Mouse (Mus musculus) forebrain, embryonic 15.5 days (tissue): Measurements from ENCODE around the gene Hgd. TPM values are rescaled to one million over a fixed set of nuclear protein-coding genes. Genes with fewer than 3 reads are reported as not detected.
"Not testable (repeated sequence)": the region's sequence is repeated elsewhere in the genome, so short reads cannot be mapped to it uniquely, and the experiment has no call there.

Source experiments
- ATAC-seq: fragments of 200-750 bp; cut with Nextera tagmentation; replicated peaks from 2 replicates; pipeline ENCODE4 v1.8.0; 2017; ENCODE audit warnings: mild to moderate bottlenecking, moderate TSS enrichment, moderate library complexity
- H3K27ac ChIP-seq: fragments of 300-500 bp; sonication (generic); replicated peaks from 2 replicates; pipeline ENCODE4 v1.5.1; 2015; ENCODE audit warnings: mild to moderate bottlenecking, inconsistent platforms
- H3K27me3 ChIP-seq: fragments of 300-500 bp; sonication (generic); 2 replicates; pipeline ENCODE4 v1.6.1; 2015; ENCODE audit warnings: inconsistent platforms
- H3K36me3 ChIP-seq: fragments of 300-500 bp; sonication (generic); 2 replicates; pipeline ENCODE4 v1.6.1; 2015; ENCODE audit warnings: mild to moderate bottlenecking, inconsistent platforms
- H3K4me1 ChIP-seq: fragments of 300-500 bp; sonication (generic); 2 replicates; pipeline ENCODE4 v1.6.1; 2015; ENCODE audit warnings: inconsistent platforms
- H3K4me2 ChIP-seq: fragments of 300-500 bp; sonication (generic); replicated peaks from 2 replicates; pipeline ENCODE4 v1.6.1; 2015; ENCODE audit warnings: mild to moderate bottlenecking, inconsistent platforms
- H3K4me3 ChIP-seq: fragments of 300-500 bp; sonication (generic); 2 replicates; pipeline ENCODE4 v1.5.1; 2015; ENCODE audit warnings: mild to moderate bottlenecking, inconsistent platforms
- H3K9ac ChIP-seq: fragments of 300-500 bp; sonication (generic); replicated peaks from 2 replicates; pipeline ENCODE4 v1.6.1; 2015; ENCODE audit warnings: mild to moderate bottlenecking, inconsistent platforms
- H3K9me3 ChIP-seq: fragments of 300-500 bp; sonication (generic); 2 replicates; pipeline ENCODE4 v1.6.1; 2016; ENCODE audit warnings: inconsistent platforms
- WGBS: fragments of 180-500 bp; shearing (Covaris S2); methylation state at CpG from one replicate; pipeline ENCODE4 v1.1.7; 2015; ENCODE audit warnings: mixed read lengths; 5-methylcytosine and 5-hydroxymethylcytosine counted together
- polyA plus RNA-seq: library from polyadenylated mRNA; unstranded; fragments of >200 nt; fragmentation: Nextera tagmentation; extraction: Ambion mirVana; gene quantifications from 2 replicates; pipeline ENCODE4 v1.2.1, GENCODE M21; 2015

The Hgd gene
- polyA plus RNA-seq, 1 experiment from 2014 or later: 0.24 TPM

DNA sequence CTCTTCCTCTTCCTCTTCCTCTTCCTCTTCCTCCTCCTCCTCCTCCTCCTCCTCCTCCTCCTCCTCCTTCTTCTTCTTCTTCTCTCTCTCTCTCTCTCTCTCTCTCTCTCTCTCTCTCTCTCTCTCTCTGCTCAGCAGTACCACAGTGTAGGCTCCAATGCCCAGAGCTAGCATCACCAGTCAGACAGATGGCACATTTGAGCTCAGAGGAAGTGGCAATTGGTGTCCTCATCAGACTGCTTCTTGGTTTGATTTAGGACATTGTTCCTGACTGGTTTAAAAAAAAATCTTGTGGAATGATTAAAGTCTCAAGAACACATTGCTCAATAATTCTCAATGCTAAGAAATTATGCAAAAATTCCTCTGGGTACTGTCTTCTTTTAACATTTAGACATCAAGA is 60.6 kb downstream of the Hgd start:
- not testable (repeated sequence) for H3K4me3 ChIP-seq

DNA sequence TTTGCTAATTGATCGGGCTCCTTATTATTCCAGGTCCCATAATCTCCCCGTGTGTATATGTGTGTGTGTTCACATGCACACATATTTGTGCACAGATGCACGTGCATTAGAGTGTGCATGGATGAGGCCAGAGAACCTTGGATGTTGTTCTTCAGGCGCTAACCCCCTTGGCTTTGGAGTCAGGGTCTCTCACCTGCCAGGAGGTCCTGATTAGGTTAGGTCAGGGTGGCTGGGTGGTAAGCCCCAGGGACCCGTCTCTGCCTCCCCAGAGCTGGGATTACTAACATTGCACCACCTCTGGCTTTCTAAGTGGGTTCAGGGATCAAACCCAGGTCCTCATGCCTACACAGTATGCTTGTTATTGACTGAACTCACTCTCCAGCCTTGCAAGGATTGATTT is 64.5 kb downstream of the Hgd start:
- Histone ChIP-seq H3K36me3 (peaks cover 28% of the 10 kb centered on the region), H3K9ac (no peak overlapping the region), H3K4me3 (no peak overlapping the region), H3K9me3 (no peaks in the 10 kb centered on the region), H3K27ac (no peak overlapping the region), H3K27me3 (no peaks in the 10 kb centered on the region), H3K4me1 (no peaks in the 10 kb centered on the region), H3K4me2 (no peak overlapping the region)
- WGBS: 94% methylated on average over 5 of the region's 5 CpGs
- ATAC-seq: no peak

More for the DNA sequence above, 60.6 kb downstream of the Hgd start:
- ATAC-seq, H3K9ac ChIP-seq, H3K27me3 ChIP-seq, H3K4me1 ChIP-seq, H3K9me3 ChIP-seq, H3K4me2 ChIP-seq, H3K36me3 ChIP-seq, H3K27ac ChIP-seq: not testable (repeated sequence)

DNA sequence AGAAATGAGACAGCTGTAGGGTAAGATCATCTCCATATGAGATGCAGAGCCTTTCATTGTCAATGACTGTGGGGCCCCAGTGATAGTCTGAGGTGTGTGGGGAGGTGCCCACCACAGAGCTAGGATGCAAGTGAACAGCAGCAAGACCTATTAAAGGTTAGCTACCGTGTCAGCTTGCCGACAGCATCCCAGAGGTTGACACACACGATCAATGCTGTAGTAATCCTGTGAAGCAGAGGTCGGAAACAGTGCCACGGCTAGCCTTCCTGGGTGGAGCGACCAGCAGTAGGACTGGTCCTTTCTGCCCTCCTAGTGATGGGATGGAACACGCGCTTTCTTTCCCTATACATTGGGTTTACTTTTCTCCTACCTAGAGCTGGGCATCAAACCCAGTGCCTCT is 65.3 kb downstream of the Hgd start:
- no peak for ATAC-seq
- Histone ChIP-seq H3K4me1 (no peaks in the 10 kb centered on the region), H3K27ac (no peak overlapping the region), H3K9me3 (no peaks in the 10 kb centered on the region), H3K4me3 (no peak overlapping the region), H3K4me2 (no peak overlapping the region), H3K9ac (no peak overlapping the region), H3K27me3 (no peaks in the 10 kb centered on the region), H3K36me3 (peaks cover 28% of the 10 kb centered on the region)
- 92% methylated on average over 8 of the region's 8 CpGs for WGBS

DNA sequence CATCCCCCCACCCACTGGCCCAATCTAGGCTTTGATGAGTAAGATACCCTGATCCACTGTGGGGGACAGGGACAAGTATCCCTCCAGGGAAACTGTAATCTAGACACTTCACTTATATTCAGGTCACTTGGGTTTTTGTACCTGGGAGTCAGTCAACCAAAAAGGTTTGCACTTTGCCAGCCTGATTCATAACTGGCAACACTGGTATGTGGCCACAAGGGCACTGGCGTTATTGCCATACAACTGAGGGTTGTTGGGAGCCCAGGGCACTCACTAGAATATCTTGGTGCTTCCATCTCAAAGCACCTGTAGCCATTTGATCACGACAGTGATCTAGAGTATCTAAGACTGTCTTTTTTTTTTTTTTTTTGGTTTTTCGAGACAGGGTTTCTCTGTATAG is 65.8 kb downstream of the Hgd start:
- no peaks in the 10 kb centered on the region for H3K9me3 ChIP-seq
- H3K36me3 ChIP-seq: peaks cover 28% of the 10 kb centered on the region
- H3K27me3 ChIP-seq: no peaks in the 10 kb centered on the region

DNA sequence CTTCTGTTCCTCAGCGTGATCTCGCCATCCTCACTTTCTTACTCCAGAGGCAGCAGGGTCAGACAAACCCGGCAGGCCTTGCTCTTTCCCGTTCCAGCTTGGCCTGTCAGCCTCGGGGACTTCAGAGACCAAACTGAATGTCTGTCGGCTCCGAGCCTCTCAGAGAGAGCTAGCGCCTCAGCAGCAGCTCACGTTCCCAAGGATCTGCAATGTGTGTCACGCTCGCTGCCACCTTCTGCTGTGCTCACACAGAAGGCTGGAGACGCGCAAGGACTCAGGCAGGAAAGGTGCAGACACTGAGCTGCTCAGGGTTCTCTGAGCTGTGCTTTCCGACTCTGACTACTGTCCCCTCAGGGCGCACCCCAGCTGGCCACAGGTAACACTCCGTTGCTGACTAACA is 67.1 kb downstream of the Hgd start:
- WGBS: 92% methylated on average over 16 of the region's 16 CpGs
- ATAC-seq: no peak
- Histone ChIP-seq H3K9me3 (no peaks in the 10 kb centered on the region), H3K36me3 (peaks cover 28% of the 10 kb centered on the region), H3K4me3 (no peak overlapping the region), H3K4me2 (no peak overlapping the region), H3K27me3 (no peaks in the 10 kb centered on the region), H3K9ac (no peak overlapping the region), H3K27ac (no peak overlapping the region), H3K4me1 (peaks cover under 1% of the 10 kb centered on the region)

More for the DNA sequence above, 65.8 kb downstream of the Hgd start:
- no peak overlapping the region for H3K4me3 ChIP-seq
- WGBS: 93% methylated on average over 3 of the region's 3 CpGs
- H3K27ac ChIP-seq: no peak overlapping the region
- H3K4me2 ChIP-seq: no peak overlapping the region
- H3K9ac ChIP-seq: no peak overlapping the region
- no peaks in the 10 kb centered on the region for H3K4me1 ChIP-seq
- no peak for ATAC-seq

DNA sequence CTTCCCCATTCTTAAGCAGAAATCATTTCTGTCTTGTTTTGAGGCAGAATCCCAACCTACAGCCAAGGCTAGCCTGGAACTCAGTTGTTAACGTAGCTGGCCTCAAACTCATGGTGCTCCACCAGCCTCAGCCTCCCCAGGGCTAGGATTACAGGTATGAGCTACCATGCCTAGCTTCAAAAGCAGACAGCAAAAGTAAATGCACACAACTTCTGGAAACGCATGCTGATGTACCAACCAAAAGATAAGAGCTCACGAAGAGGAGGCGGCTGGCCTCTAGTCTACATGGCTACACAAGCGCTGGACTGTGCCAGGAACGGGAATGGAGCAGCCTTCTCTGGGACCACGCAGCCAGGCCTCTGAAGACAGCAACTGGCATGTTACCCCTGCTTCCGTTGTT is 68.0 kb downstream of the Hgd start:
- no peak for ATAC-seq
- Histone ChIP-seq H3K4me1 (peaks cover 9% of the 10 kb centered on the region), H3K27ac (no peak overlapping the region), H3K4me3 (no peak overlapping the region), H3K4me2 (no peak overlapping the region), H3K9me3 (no peaks in the 10 kb centered on the region), H3K27me3 (no peaks in the 10 kb centered on the region), H3K9ac (no peak overlapping the region), H3K36me3 (peaks cover 28% of the 10 kb centered on the region)
- 94% methylated on average over 8 of the region's 8 CpGs for WGBS

DNA sequence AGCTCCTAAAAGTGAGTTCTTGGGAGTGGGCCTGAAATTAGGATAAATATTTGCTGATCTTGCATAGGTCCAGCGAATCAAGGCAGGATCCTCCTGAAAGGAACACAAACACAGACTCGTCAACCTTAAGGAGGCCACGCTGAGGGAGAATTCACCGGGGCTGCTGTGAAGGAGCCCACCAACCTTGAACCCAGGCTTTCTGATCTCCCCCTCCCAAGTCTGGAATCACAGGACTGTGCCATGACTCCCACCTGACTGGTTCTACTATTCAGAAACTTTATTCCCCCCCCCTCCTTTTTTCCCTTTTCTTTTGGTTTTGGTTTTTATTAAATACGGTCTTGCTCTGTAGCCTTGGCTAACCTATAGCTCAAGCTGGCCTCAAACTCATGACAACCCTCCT is 69.1 kb downstream of the Hgd start:
- Histone ChIP-seq H3K4me3 (no peak overlapping the region), H3K36me3 (peaks cover 28% of the 10 kb centered on the region), H3K4me1 (peaks cover 15% of the 10 kb centered on the region), H3K27me3 (no peaks in the 10 kb centered on the region), H3K9me3 (no peaks in the 10 kb centered on the region), H3K9ac (no peak overlapping the region), H3K4me2 (no peak overlapping the region), H3K27ac (no peak overlapping the region)
- ATAC-seq: no peak
- 83% methylated on average over 5 of the region's 5 CpGs for WGBS

DNA sequence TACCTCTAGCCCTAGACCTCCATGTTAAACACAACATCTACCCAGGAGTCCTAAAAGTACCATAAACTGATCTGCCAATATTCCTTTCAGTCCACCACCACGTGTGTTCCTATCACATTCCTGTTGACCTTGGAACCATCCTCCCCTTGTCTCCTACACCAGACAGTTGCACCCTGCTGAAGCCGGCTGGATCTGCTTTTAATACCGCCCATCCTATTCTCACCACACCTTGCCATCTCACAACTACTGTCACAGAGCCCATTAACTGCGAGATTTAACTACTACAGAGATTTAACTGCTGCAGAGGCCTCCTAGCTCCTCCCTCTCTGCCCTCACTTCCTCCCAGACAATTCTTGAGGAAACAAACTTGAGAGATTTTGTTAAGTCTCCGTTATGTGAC is 71.5 kb downstream of the Hgd start:
- Histone ChIP-seq H3K27ac (no peak overlapping the region), H3K4me1 (peaks cover 18% of the 10 kb centered on the region), H3K4me2 (no peak overlapping the region), H3K4me3 (no peak overlapping the region), H3K9ac (no peak overlapping the region), H3K27me3 (no peaks in the 10 kb centered on the region), H3K9me3 (no peaks in the 10 kb centered on the region), H3K36me3 (peaks cover 18% of the 10 kb centered on the region)
- ATAC-seq: no peak
- WGBS: 92% methylated on average over 5 of the region's 5 CpGs

DNA sequence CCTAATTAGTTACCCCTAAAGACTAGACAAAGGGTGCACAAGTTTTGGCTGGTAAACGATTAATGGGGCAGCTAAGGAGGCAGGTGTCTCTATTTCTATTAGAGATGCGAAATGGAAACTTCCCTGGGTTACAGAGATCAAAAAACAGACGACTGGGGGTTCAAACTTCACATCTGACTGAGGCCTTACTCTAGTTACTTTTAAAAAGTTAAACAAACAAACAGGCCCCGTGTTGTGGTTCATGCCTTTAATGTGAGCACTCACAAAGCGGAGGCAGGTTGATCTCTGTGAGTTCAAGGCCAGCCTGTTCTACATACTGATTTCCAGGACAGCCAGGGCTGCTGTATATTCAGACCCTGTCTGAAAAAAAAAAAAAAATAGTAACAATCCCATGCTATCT is 72.7 kb downstream of the Hgd start:
- Histone ChIP-seq H3K4me1 (peaks cover 18% of the 10 kb centered on the region), H3K4me2 (peak overlapping the region; percentile 66; the same call in 1 of the 2 replicates), H3K9ac (no peak overlapping the region), H3K4me3 (peak overlapping the region; percentile 90; the same call in 1 of the 2 replicates), H3K27me3 (no peaks in the 10 kb centered on the region), H3K9me3 (no peaks in the 10 kb centered on the region), H3K27ac (no peak overlapping the region), H3K36me3 (peaks cover 7% of the 10 kb centered on the region; the same call in 1 of the 2 replicates)
- no peak for ATAC-seq
- WGBS: 76% methylated on average over 5 of the region's 5 CpGs

DNA sequence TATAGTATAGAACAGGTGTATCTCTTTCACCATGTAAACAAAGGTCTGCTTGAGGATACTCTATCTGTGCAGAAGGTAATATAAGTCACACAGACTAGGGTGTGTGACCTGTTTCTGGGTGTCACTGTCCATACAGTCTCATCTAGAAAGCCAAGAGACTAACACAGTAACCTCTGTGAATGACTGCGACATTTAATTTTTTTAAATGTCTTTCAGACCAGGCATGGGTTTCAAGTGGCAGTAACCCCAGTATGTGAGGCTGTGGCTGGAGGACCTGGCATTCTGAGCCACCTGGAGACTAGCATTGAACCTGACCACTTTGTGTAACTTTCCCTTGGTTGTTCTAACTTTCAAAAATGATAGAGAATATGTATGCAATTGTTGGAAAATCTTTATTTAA is 73.1 kb downstream of the Hgd start:
- Histone ChIP-seq H3K4me3 (peak overlapping the region; percentile 90), H3K9ac (0 out of 2 replicates have a peak overlapping the region, but pooled peaks have one; percentile 12), H3K27me3 (no peaks in the 10 kb centered on the region), H3K4me2 (peak overlapping the region; percentile 66), H3K9me3 (no peaks in the 10 kb centered on the region), H3K4me1 (peaks cover 18% of the 10 kb centered on the region), H3K36me3 (peaks cover 3% of the 10 kb centered on the region; the same call in 1 of the 2 replicates), H3K27ac (no peak overlapping the region)
- WGBS: 90% methylated on average over 1 of the region's 1 CpGs
- ATAC-seq: no peak

DNA sequence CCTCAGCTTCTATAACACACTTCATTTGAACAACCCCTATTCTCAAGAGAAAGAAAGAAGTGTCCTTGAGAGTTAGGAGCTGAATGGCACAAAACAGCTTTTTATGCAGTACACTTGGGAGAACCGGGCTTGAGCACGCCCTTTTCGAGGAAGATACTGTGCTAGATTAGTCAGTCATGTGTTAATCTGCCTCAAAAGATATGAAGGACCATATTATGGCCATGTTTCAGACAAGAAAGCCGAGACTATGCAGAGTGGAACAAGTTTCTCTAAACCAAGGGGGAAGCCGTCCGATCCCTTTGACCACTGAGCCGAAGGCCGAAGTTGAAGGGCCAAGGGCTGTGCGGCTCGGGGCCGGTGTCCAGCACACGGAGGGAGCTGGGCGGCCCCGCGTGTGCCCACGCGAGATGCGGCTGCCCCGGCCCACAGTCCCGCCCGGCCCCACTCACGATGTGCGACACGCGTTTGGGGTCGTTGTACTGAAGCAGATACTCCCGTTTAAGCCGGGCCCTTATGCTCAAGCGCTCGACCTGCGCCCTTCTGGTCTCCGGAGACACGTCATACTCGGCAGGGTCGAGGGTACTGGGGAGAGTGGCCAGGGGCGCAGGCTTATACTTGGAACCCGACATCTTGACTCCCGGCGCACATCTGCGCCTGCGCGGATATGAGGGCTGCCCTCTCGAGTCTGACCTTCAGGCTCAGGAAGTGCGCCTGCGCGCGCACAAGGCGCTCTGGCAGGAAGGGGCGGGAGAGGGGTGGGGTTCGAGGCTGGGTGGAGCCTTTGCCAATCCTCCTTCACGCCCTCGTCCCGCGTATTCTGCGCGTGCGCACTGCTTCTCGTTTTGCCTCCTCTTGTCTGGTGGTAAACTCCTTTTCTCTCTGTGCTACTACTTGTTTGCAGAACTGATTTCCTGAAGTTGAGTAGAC is 74.0 kb downstream of the Hgd start, which contains the start of gene Ndufb4:
TSS of gene Ndufb4 (minus strand) at position 723 of the 927 bp plus-strand sequence.
- Histone ChIP-seq H3K4me2 (peak within 1 kb of the TSS; percentile 66), H3K9me3 (no peaks in the 10 kb centered on the region), H3K27ac (peak within 1 kb of the TSS; percentile 80), H3K36me3 (no peaks in the 10 kb centered on the region), H3K27me3 (no peaks in the 10 kb centered on the region), H3K9ac (peak within 1 kb of the TSS; percentile 89), H3K4me3 (peak within 1 kb of the TSS; percentile 90), H3K4me1 (peaks cover 18% of the 10 kb centered on the region)
- ATAC-seq: peak; percentile 95
- under 1% methylated on average over 58 of the region's 58 CpGs for WGBS

DNA sequence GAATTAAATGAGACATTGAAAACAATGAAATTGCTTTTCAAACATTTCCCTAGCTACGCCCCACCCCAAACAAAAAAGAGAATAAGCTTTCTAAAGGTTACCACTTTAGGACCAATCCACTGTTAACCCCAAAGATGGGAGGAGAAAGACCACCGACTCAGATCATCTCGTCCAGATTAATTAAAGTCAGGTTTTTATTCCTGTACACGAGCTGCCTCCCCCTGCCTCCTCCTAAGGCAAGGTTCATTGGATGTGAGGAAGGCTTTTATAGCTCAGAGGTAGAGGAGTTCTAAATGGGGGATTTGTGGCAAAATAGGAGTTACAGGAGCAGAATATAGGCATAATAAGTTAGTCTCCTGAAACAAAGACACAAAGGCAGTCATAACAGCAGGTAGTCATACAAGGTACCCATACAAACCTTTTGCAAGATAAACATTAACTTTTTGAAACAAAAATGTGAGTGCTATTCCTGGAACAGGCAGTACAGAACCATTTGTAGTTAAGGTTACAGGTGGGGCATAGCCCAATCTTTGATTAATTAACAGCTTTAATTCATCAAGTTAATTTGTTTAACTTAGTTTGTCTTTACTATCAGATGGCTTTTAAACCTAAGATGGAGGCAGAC is 75.0 kb downstream of the Hgd start:
- Histone ChIP-seq H3K4me2 (peak overlapping the region; percentile 45), H3K4me3 (no peak overlapping the region), H3K4me1 (peaks cover 18% of the 10 kb centered on the region), H3K36me3 (no peaks in the 10 kb centered on the region), H3K27me3 (no peaks in the 10 kb centered on the region), H3K9me3 (no peaks in the 10 kb centered on the region), H3K27ac (0 out of 2 replicates have a peak overlapping the region, but pooled peaks have one; percentile 55), H3K9ac (no peak overlapping the region)
- 59% methylated on average over 4 of the region's 4 CpGs for WGBS
- no peak; the same call in none of the 2 replicates for ATAC-seq
